Mouse (Mus musculus) hindbrain, embryonic 14.5 days (tissue): ENCODE results near the gene Zfp853. TPM values are rescaled to one million over a fixed set of nuclear protein-coding genes. Genes with fewer than 3 reads are reported as not detected.

Experiments
- ATAC-seq: fragments of 200-750 bp; cut with Nextera tagmentation; 2 replicates; pipeline ENCODE4 v1.8.0; 2017; ENCODE audit warnings: moderate number of reproducible peaks, mild to moderate bottlenecking, moderate TSS enrichment, moderate library complexity; ENCODE audit not compliant: low FRiP score
- DNase-seq: peaks from one replicate; pipeline ENCODE4 v3.0.0-alpha.2; 2015; ENCODE audit warnings: low spot score
- H3K27ac ChIP-seq: fragments of 300-500 bp; sonication (generic); 2 replicates; pipeline ENCODE4 v1.5.1; 2014; ENCODE audit warnings: mild to moderate bottlenecking, moderate library complexity
- H3K27me3 ChIP-seq: fragments of 300-500 bp; sonication (generic); 2 replicates; pipeline ENCODE4 v1.6.1; 2014; ENCODE audit warnings: mild to moderate bottlenecking, low read length, mixed read lengths; ENCODE audit not compliant: control insufficient read depth, insufficient read depth
- H3K36me3 ChIP-seq: fragments of 300-500 bp; sonication (generic); replicated peaks from 2 replicates; pipeline ENCODE4 v1.6.1; 2014; ENCODE audit not compliant: control insufficient read depth, insufficient read depth
- H3K4me1 ChIP-seq: fragments of 300-500 bp; sonication (generic); replicated peaks from 2 replicates; pipeline ENCODE4 v1.6.1; 2014; ENCODE audit warnings: antibody characterized with exemption, low read length, mixed read lengths; ENCODE audit not compliant: control insufficient read depth, insufficient read depth
- H3K4me2 ChIP-seq: fragments of 300-500 bp; sonication (generic); replicated peaks from 2 replicates; pipeline ENCODE4 v1.6.1; 2014; ENCODE audit warnings: mild to moderate bottlenecking, moderate library complexity
- H3K4me3 ChIP-seq: fragments of 300-500 bp; sonication (generic); replicated peaks from 2 replicates; pipeline ENCODE4 v1.5.1; 2014; ENCODE audit warnings: mild to moderate bottlenecking, low read length
- H3K9ac ChIP-seq: fragments of 300-500 bp; sonication (generic); 2 replicates; pipeline ENCODE4 v1.6.1; 2014
- H3K9me3 ChIP-seq: fragments of 300-500 bp; sonication (generic); 2 replicates; pipeline ENCODE4 v1.6.1; 2016; ENCODE audit warnings: low read length; ENCODE audit not compliant: control insufficient read depth
- WGBS: fragments of 180-500 bp; shearing (Covaris S2); extraction: QIAGEN DNeasy Blood & Tissue Kit; methylation state at CpG from one replicate; pipeline ENCODE4 v1.1.7; 2014; 5-methylcytosine and 5-hydroxymethylcytosine counted together
- polyA plus RNA-seq: library from polyadenylated mRNA; unstranded; fragments of >200 nt; fragmentation: Nextera tagmentation; extraction: Ambion mirVana; gene quantifications from 2 replicates; pipeline ENCODE4 v1.2.1, GENCODE M21; 2014

The Zfp853 gene
- polyA plus RNA-seq, 1 experiment from 2014 or later: 0.43 TPM

DNA sequence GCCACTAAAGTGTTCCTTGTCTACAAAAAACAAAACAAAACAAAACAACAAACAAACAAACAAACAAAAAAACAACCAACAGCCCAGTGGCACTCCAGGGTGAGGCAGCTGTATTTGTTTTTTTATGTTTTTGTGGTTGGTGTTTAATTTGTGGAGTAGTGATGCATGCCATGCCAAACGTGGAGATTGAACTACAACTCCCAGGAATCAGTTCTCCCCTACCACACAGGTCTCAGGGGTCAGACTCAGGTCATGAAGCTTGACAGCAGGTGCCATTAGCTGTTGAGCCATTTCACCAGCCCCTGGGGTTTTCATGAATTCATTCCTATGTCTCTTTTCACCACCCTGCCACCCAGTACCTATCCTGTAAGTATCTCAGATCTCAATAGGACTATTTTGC is 28.0 kb downstream of the Zfp853 start:
- H3K4me3 ChIP-seq: no peak overlapping the region
- no peak overlapping the region for H3K27ac ChIP-seq
- DNase-seq (no peak), ATAC-seq (no peak)
- H3K27me3 ChIP-seq: no peaks in the 10 kb centered on the region
- WGBS: 58% methylated on average over 1 of the region's 1 CpGs
- no peaks in the 10 kb centered on the region for H3K9me3 ChIP-seq
- H3K9ac ChIP-seq: no peak overlapping the region
- H3K4me1 ChIP-seq: peaks cover 15% of the 10 kb centered on the region
- H3K36me3 ChIP-seq: peaks cover 46% of the 10 kb centered on the region
- no peak overlapping the region for H3K4me2 ChIP-seq

DNA sequence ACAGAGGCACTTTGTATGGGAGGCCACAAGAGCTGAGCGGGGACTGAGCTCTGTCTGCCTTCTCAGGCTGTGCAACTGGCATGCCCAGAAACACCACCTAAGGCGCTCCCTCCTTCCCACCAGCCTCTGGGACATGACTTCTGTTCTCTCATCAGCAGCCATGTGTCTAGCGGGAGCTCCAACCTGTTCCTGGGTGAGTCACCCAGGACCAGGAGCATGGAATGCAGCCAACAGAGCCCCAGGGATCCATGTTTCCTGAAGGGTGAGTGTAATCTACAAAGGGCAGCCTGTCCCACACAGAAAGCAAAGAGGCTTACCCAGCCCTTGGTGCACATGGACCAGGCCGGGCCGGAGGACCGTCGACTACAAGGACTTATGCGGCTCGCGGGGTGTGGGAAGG is 28.7 kb downstream of the Zfp853 start:
- peaks cover 53% of the 10 kb centered on the region for H3K36me3 ChIP-seq
- 91% methylated on average over 10 of the region's 10 CpGs for WGBS
- ATAC-seq: no peak
- H3K9ac ChIP-seq: no peak overlapping the region
- H3K4me3 ChIP-seq: no peak overlapping the region
- no peaks in the 10 kb centered on the region for H3K27me3 ChIP-seq
- no peak for DNase-seq
- peaks cover 12% of the 10 kb centered on the region for H3K4me1 ChIP-seq
- H3K9me3 ChIP-seq: no peaks in the 10 kb centered on the region
- H3K27ac ChIP-seq: no peak overlapping the region
- H3K4me2 ChIP-seq: no peak overlapping the region

DNA sequence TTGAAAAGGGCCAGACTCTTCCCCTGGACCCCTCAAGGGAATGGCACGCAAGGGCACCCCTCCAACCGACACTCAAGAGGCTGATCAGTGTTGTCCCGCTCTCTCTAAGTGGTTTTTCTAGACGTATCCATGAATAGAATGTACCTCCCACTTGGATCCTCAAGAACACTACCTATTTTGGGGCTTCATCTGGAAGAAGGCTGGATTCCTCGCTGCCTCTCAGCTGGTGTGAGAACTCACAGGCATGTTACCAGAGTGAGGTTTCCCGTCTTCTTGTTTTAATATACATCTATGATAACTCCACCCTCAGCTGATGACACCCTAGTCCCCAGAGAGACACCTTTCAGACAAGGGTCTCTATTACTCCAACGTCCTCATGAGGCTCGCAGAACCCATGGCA is 31.8 kb downstream of the Zfp853 start:
- no peak overlapping the region for H3K9ac ChIP-seq
- peaks cover 19% of the 10 kb centered on the region for H3K27me3 ChIP-seq
- ATAC-seq (no peak), DNase-seq (no peak)
- no peaks in the 10 kb centered on the region for H3K9me3 ChIP-seq
- 0 out of 2 replicates have a peak, but pooled peaks cover 3% of the 10 kb centered on the region for H3K4me1 ChIP-seq
- no peak overlapping the region for H3K4me3 ChIP-seq
- 95% methylated on average over 8 of the region's 8 CpGs for WGBS
- H3K4me2 ChIP-seq: no peak overlapping the region
- H3K27ac ChIP-seq: no peak overlapping the region
- peaks cover 80% of the 10 kb centered on the region for H3K36me3 ChIP-seq

DNA sequence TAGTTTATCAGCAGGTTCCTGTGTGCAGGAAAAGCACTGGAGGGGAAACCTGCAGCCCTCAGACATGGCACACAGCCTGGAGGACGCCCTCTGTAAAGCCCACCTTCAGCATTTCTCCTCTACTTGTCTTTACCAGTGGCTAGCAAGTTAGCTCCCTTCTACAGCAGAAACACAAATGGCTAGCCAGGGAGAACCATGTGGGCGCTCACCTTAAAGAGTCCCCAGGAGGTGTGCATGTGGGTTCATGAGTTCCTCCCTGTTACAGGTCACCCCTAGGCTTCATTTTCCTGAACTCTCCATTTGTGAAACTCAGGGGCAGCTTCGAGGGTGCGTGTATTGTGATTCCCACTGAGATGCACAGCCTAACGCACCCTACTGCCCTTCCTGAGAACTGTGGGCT is 37.6 kb downstream of the Zfp853 start:
- Histone ChIP-seq H3K4me3 (no peak overlapping the region), H3K9ac (no peak overlapping the region), H3K36me3 (peaks cover 96% of the 10 kb centered on the region), H3K9me3 (no peaks in the 10 kb centered on the region), H3K27ac (no peak overlapping the region), H3K4me2 (no peak overlapping the region), H3K4me1 (peaks cover 10% of the 10 kb centered on the region; the same call in 1 of the 2 replicates), H3K27me3 (peaks cover 66% of the 10 kb centered on the region)
- DNase-seq (no peak), ATAC-seq (no peak)
- 79% methylated on average over 5 of the region's 5 CpGs for WGBS

DNA sequence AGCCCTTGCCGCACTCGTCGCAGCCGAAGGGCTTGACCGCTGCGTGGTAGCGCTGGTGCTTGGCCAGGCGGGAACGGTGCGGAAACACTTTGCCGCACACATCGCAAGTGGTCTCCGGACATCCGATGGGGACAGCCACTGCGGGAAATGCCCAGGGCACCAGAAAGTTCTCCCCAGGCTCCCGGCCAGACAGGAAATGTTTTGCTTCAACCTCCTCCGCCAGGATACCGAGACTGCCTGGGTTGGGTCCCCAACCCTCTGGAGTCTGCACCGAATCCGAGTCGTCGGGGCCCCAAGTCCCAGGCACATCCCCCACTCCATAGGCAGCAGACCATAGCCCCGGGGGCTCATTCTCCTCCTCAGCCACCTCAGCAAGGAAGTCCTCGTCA is 38.3 kb downstream of the Zfp853 start:
- DNase-seq: no peak
- 25% methylated on average over 24 of the region's 24 CpGs for WGBS

DNA sequence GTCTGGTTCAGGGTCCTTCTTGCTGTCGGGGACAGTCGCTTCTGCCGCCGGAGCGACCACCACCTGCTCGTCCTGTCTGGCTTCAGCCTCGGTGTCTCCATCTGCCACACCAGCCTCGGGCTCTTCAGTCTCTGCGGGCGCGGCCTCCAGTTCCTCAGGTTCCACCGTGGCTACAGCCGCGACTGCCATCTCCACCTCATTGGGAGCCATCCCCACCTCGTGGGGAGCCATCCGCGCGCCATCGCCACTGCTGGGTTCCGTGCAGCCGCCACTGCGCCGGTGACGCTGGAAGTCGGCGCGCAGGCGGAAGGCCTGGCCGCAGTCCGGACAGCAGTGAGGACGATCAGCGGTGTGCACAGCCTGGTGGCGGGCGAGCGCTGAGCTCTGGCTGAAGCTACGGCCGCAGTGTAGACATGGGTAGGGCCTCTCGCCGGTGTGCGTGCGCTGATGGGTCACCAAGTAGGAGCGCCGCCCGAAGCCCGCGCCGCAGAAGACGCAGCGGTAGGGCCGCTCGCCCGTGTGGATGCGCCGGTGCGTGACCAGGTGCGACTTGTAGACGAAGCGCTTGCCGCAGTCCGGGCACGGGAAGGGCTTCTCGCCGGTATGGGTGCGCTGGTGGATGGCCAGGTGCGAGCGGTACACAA is 38.8 kb downstream of the Zfp853 start:
- Histone ChIP-seq H3K27me3 (peaks cover 66% of the 10 kb centered on the region), H3K36me3 (peaks cover 92% of the 10 kb centered on the region), H3K4me1 (peaks cover 10% of the 10 kb centered on the region; the same call in 1 of the 2 replicates), H3K4me2 (no peak overlapping the region), H3K27ac (no peak overlapping the region), H3K4me3 (peak overlapping the region; percentile 21; the same call in 1 of the 2 replicates), H3K9ac (0 out of 2 replicates have a peak overlapping the region, but pooled peaks have one; percentile 40), H3K9me3 (no peaks in the 10 kb centered on the region)
- ATAC-seq (no peak), DNase-seq (peak; percentile 33)
- WGBS: 15% methylated on average over 66 of the region's 66 CpGs

More for the DNA sequence above, 38.3 kb downstream of the Zfp853 start:
- H3K4me2 ChIP-seq: no peak overlapping the region
- H3K9me3 ChIP-seq: no peaks in the 10 kb centered on the region
- no peak for ATAC-seq
- H3K9ac ChIP-seq: no peak overlapping the region
- peaks cover 66% of the 10 kb centered on the region for H3K27me3 ChIP-seq
- peaks cover 96% of the 10 kb centered on the region for H3K36me3 ChIP-seq
- no peak overlapping the region for H3K4me3 ChIP-seq
- H3K27ac ChIP-seq: no peak overlapping the region
- peaks cover 10% of the 10 kb centered on the region; the same call in 1 of the 2 replicates for H3K4me1 ChIP-seq

DNA sequence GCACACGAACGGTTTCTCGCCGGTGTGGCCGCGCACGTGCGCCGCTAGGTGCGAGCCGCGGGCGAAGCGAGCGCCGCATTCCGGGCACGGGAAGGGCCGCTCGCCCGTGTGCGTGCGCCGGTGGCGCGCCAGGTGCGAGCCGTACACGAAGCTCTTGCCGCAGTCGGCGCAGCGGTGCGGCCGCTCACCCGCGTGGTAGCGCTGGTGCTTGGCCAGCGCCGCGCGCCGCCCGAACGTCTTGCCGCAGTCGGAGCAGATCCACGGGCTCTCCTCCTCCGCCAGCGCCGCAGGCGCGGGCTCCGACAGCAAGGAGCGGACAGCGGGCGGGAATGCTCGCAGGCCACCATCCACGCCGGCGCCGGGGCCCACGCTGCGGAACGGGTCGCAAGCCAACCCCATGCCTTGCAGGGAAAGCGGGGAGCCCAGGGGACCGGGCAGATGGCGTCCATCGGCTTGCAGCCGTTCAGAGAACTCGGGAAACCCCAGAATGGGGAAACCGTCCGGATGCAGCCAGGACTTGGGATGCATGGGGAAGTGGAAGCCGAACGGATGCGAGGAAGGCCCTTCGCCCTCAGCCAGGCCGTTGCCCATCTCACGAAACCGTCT is 39.4 kb downstream of the Zfp853 start:
- H3K9ac ChIP-seq: peak overlapping the region; percentile 40
- WGBS: 7% methylated on average over 80 of the region's 81 CpGs
- H3K36me3 ChIP-seq: peaks cover 92% of the 10 kb centered on the region
- peak overlapping the region; percentile 21 for H3K4me3 ChIP-seq
- DNase-seq (peak; percentile 47), ATAC-seq (no peak)
- H3K9me3 ChIP-seq: no peaks in the 10 kb centered on the region
- peaks cover 66% of the 10 kb centered on the region for H3K27me3 ChIP-seq
- H3K4me1 ChIP-seq: peaks cover 10% of the 10 kb centered on the region; the same call in 1 of the 2 replicates
- H3K4me2 ChIP-seq: peak overlapping the region; percentile 41
- no peak overlapping the region for H3K27ac ChIP-seq

DNA sequence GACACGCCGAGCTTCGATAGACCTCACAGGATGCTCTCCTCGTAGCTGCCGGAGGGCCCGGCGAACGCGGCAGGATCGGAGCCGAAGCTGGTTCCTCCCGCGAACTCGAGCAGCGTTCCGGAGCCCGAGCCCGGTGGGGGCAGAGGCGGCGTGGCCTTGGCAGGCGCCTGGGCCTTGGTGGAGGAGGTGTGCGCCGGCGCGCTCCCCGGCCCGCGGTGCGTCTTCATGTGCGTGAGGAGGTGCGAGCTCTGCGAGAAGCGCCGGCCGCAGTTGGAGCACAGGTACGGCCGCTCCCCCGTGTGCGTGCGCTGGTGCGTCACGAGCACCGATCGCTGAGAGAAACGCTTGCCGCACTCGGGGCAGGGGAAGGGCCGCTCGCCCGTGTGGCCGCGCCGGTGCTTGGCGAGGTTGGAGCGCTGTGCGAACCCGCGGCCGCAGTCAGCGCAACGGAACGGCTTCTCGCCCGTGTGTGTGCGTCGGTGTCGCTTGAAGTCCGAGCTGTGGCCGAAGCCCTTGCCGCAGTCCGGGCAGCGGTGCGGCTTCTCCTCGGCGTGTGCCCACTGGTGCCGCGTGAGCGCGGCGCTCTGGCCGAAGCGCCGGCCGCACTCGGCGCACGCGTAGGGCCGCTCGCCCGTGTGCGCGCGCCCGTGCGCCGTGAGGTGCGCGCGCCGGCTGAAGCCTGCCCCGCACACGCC is 40.1 kb downstream of the Zfp853 start:
- ATAC-seq: no peak
- DNase-seq: no peak

DNA sequence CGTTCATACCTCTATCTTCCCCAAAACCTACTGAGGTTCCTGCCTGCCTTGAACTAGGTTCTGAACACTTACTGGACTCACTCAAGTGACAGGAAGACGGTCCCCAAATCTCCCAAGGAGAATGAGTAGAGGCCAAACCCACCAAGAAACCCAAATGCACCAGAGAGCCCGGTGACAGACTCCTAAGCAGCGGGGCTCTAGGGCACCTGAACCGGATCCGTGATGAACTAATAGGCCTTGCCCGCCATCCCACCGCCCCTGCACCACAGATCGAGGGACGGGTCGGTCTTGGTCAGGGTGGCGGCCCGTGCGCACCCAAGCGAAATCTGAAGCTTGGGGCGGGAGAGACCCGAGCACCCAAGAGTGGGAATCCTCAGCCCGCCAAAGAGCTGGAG is 40.6 kb downstream of the Zfp853 start:
- Histone ChIP-seq H3K4me2 (no peak overlapping the region), H3K4me3 (0 out of 2 replicates have a peak overlapping the region, but pooled peaks have one; percentile 21), H3K9me3 (no peaks in the 10 kb centered on the region), H3K9ac (no peak overlapping the region), H3K36me3 (peaks cover 90% of the 10 kb centered on the region), H3K27me3 (peaks cover 58% of the 10 kb centered on the region), H3K4me1 (peaks cover 10% of the 10 kb centered on the region; the same call in 1 of the 2 replicates), H3K27ac (no peak overlapping the region)
- DNase-seq: no peak
- 36% methylated on average over 18 of the region's 18 CpGs for WGBS
- no peak for ATAC-seq

More for the DNA sequence above, 40.1 kb downstream of the Zfp853 start:
- Histone ChIP-seq H3K9ac (peak overlapping the region; percentile 40), H3K36me3 (peaks cover 89% of the 10 kb centered on the region), H3K27me3 (peaks cover 64% of the 10 kb centered on the region), H3K4me1 (peaks cover 10% of the 10 kb centered on the region; the same call in 1 of the 2 replicates), H3K27ac (no peak overlapping the region), H3K4me2 (peak overlapping the region; percentile 41), H3K4me3 (peak overlapping the region; percentile 21), H3K9me3 (no peaks in the 10 kb centered on the region)
- WGBS: 8% methylated on average over 92 of the region's 103 CpGs
